Mouse (Mus musculus) erythroblast, embryonic 14.5 days (primary cell): ENCODE results near the gene Lct.

Experiments used
- GATA1 ChIP-seq: IDR thresholded peaks from 2 replicates; pipeline ENCODE4 v1.6.1; 2012; ENCODE audit warnings: low read length, inconsistent platforms, mixed read lengths
- TAL1 ChIP-seq: IDR thresholded peaks from 3 replicates; pipeline ENCODE4 v1.6.1; 2012; ENCODE audit warnings: low read length, inconsistent platforms, mixed read lengths

DNA sequence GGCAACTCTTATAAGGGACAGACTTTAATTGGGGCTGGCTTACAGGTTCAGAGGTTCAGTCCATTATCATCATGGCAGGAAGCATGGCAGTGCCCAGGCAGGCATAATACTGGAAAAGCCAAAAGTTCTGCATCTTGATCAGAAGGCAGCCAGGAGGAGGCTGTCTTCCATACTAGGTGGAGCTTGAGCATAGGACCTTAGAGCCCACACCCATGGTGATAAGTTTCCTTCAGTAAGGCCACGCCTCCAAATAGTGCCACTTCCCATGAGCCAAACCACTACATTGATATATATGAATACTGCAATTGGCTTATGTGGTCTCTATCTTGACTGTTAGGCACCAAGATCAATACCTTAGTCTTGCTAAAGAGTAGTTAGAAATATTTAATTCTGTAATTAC lies 52.2 kb downstream of the Lct start:
- TF ChIP-seq TAL1 (no peak), GATA1 (no peak)
